Mouse (Mus musculus): ENCODE measurements around the gene Adcy10.

DNA sequence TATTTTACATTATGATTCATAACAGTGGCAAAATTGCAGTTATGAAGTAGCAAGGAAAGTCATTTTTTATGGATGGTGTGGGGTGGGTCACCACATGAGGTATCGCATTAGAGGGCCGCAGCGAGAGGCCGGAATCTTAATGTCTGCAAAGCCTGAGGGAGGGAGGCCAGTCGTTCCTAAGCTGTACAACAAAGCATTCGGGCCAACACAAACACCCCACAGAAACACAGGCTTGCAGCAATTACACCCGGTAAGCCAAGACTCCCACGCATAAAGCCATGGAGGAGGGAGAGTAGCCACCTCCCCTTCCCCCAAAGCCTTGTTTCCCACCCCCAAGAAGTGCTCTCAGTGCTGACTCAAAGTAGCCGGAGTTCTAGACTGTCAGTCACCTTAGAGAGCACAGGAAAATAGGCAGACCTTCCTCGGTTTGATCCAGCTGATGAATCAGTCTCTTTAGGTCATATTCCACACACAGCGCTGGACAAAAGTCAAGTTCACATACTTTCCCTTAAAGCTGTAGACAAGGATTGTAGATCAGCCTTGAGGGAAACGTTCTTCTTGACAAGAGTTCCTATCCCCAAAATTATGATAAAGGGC, 51.2 kb downstream of the Adcy10 start:
- TF ChIP-seq FLI1 (IDR thresholded peaks at IDR 0.05; ENCODE audit: low read length) (no peak), GATA1 (IDR thresholded peaks at IDR 0.05; ENCODE audit: borderline replicate concordance, low read length) (no peak)
